Mouse (Mus musculus) common myeloid progenitor, adult 5-6 weeks (primary cell): ENCODE results near the gene Nlgn1. TPM values are rescaled to one million over a fixed set of nuclear protein-coding genes. Genes with fewer than 3 reads are reported as not detected.
"Not testable (repeated sequence)": the region's sequence is repeated elsewhere in the genome, so short reads cannot be mapped to it uniquely, and the experiment has no call there.

Experiments used
- ATAC-seq: replicated peaks from 2 replicates; pipeline ENCODE4 v1.8.0; 2016; ENCODE audit warnings: low read depth, mild to moderate bottlenecking, moderate TSS enrichment, inconsistent platforms; ENCODE audit not compliant: poor library complexity, severe bottlenecking
- total RNA-seq: library from RNA; stranded (forward); fragments of 200-1000, 187-1606 nt; gene quantifications from 2 replicates; pipeline ENCODE4 v1.2.3, GENCODE M21; 2017

The Nlgn1 gene
- total RNA-seq, 1 experiment from 2014 or later, result not detected

GRCm38 (mm10) chr3:25673408-25673807 lies 658.9 kb downstream of the Nlgn1 start:
- ATAC-seq, result no peak

- no peak for ATAC-seq
Measured at GRCm38 (mm10) chr3:25672779-25673178, 659.5 kb downstream of the Nlgn1 start.

- no peak for ATAC-seq
Measured at GRCm38 (mm10) chr3:25663464-25663863, 668.8 kb downstream of the Nlgn1 start.

GRCm38 (mm10) chr3:25660285-25660684 lies 672.0 kb downstream of the Nlgn1 start:
- ATAC-seq, result no peak

- no peak for ATAC-seq
Measured at GRCm38 (mm10) chr3:25658006-25658405, 674.3 kb downstream of the Nlgn1 start.

- ATAC-seq, result no peak
Measured at GRCm38 (mm10) chr3:25657074-25657473, 675.2 kb downstream of the Nlgn1 start.

- ATAC-seq, result peak; percentile 54; the same call in 1 of the 2 replicates
Measured at GRCm38 (mm10) chr3:25653010-25653409, 679.2 kb downstream of the Nlgn1 start.

- no peak for ATAC-seq
Measured at GRCm38 (mm10) chr3:25645895-25646691, 686.2 kb downstream of the Nlgn1 start.

- ATAC-seq, result no peak
Measured at GRCm38 (mm10) chr3:25629198-25629597, 703.1 kb downstream of the Nlgn1 start.

GRCm38 (mm10) chr3:25606597-25606996 lies 725.7 kb downstream of the Nlgn1 start:
- no peak for ATAC-seq

- no peak for ATAC-seq
Measured at GRCm38 (mm10) chr3:25597513-25597912, 734.7 kb downstream of the Nlgn1 start.

- no peak for ATAC-seq
Measured at GRCm38 (mm10) chr3:25575526-25575925, 756.7 kb downstream of the Nlgn1 start.

- no peak for ATAC-seq
Measured at GRCm38 (mm10) chr3:25574840-25575239, 757.4 kb downstream of the Nlgn1 start.

GRCm38 (mm10) chr3:25558513-25558912 lies 773.7 kb downstream of the Nlgn1 start:
- not testable (repeated sequence) for ATAC-seq

GRCm38 (mm10) chr3:25549097-25549496 lies 783.2 kb downstream of the Nlgn1 start:
- ATAC-seq, result not testable (repeated sequence)

GRCm38 (mm10) chr3:25524236-25524635 lies 808.0 kb downstream of the Nlgn1 start:
- not testable (repeated sequence) for ATAC-seq

GRCm38 (mm10) chr3:25463051-25463450 lies 869.2 kb downstream of the Nlgn1 start:
- no peak for ATAC-seq

- ATAC-seq, result no peak
Measured at GRCm38 (mm10) chr3:25456250-25456860, 875.9 kb downstream of the Nlgn1 start.

- no peak for ATAC-seq
Measured at GRCm38 (mm10) chr3:25452314-25452713, 879.9 kb downstream of the Nlgn1 start.

- no peak for ATAC-seq
Measured at GRCm38 (mm10) chr3:25450471-25450870, 881.8 kb downstream of the Nlgn1 start.

- ATAC-seq, result no peak
Measured at GRCm38 (mm10) chr3:25449356-25449755, 882.9 kb downstream of the Nlgn1 start.
